Mouse (Mus musculus): ENCODE measurements at regions not wholly inside any gene's neighbourhood (a gene's known extent, or its start where the extent isn't known, plus 50 kb on each side); places are given as distances from the start of the nearest gene placed in this dataset.
A peak's percentile ranks its signal among the peaks of the same experiment; 100 is the strongest.

DNA sequence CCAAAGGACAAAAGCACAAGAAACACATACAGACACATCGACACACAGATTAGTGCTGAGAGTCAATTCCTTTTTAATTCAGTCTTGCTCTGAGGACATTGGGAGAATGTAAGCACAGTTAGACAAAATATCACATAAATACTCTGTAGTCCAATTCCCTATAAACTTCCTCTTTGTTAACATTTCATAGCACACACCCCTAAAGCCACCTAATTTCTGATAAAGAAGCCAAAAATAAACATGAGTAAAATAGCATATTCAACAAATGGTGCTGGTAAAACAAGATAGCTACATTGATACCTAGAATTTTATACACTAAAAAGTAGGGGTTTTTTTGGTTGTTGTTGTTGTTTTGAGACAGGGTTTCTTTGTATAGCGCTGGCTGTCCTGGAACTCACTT, 356.6 kb downstream of the Smarca1 start:
- no peak for DNase-seq

DNA sequence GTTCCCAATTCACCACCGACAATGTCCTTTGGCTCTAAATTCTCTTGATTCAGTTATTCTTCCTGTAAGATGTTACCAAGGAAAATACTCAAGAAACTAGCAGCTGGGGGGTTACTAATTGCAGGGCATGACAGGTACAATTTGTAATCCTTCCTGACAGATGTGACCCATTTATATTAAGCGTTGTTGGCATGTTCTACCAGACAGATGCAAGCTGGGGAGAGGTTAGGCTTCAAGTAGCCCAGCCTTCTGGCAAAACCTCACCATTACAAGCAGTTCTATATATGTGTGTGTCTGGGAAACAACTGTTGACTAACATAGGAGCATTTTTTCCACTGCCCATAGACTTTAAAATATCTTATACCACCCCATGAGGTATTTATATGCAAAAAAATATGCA, 397.7 kb downstream of the Smarca1 start:
- no peak for DNase-seq

DNA sequence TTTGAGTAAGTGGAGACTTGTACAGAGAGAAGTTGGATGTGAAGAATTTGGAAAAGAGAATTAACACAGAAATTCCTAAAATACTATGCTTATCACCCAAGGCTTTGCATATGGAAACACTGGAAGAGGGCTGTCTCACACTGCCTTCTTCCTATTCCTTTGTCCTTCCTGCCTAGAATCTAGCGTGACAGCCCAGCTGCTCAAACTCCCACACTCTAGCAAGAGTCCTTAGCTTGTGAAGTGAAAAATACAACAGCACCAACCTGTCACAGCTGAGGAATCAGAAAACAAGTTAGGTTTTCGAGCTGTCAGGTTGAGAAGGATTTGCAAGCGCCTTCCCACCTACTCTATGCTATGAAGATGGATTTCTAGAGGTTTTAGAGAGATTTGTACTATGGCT, 410.0 kb downstream of the Smarca1 start:
- no peak for DNase-seq

DNA sequence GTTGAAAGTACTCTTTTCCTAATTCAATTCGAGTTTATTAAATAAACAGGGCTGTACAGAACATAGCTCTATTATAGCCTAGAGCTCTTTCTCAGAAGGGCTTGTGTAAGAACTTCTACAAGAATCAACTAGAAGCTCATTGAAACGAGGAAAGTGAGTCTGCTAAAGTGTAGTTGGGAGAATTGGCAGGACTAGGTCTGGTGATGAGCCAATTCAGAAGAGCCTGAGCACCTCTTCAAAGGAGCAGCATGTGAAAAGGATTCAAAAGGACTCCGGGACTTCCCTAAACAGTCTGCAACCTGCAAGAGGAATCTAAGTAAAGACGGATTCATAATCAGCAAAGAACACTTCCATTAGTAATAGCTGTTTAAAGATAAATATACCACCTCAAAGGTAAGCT, 414.5 kb downstream of the Smarca1 start:
- DNase-seq: peak; percentile 14 to 20

DNA sequence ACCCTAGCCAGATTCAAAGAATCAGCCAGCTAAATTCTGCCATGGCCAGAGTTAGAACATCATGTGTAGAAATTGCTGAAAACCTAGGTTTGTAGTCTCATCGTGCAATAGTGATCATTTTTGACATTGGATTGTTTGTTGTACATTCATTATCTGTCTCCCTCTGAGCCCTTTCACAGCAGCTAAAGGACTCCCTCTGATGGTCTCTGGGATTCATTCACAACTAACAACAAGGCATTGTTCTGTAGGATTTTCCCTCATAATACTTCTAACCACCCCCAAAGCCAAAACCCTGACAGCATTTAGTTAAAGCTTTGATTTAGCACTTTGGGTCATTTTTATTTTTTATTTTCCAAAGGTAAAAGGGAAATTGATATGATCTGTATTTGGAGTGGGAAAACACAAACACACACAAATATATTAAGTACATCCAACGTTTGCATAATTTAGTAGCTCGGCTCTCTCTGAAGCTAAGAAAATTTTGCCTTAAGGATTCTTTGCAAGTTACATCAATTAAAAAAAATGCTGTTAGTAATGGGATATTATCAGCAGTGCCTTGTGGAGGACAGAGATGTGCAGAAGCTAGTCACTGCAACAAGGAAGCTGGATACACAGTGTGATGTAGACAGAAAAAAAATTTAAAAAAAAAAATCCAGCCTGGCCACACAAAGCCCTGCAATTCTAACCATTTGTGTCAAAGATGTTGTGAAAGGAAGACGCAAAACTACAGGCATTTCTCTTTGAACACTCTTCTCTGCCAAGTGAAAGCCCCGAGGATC, 425.9 kb downstream of the Smarca1 start:
- DNase-seq: no peak

DNA sequence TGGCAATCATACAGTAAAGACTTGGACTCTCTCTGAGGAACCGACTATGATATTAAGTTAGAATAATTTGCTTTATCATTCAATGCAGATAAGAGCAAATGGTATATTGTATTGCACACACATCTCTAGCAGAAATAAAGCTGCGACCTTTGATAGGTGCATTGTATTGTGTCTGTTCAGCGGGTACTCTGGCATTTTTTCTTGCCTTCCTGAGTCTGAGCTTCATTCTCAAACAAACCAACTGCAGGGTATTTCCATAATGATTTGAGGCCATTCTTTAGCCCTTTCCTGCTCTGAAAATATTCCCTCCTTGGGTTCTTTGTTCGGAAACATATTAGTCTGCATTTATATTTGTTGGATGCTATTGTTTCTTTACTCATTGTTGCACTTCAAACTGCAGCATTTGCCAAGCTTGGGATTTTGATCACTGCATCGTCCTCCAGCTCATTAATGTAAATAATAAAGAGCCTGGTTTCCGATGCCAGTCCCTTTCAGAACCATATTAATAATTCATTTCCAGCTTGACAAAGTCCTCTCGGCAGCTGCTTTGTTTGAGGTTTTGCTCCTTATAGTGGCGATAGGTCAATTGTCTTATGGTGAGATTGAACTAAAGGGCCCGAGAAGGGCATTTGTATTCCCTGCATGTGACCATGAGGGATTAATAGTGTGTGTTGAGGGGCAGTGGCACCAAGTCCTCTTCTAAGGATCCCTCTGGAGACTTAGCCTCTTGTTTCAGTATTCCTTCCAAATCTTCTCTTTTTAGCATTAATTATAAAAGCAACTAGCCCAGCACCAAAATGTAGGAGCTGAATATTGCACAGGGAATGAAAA, 430.9 kb downstream of the Smarca1 start:
- no peak for DNase-seq

Measured in lung, postnatal 4 days (tissue).